ENCODE assay signal across 26 mouse cellular contexts in the genomic region with DNA sequence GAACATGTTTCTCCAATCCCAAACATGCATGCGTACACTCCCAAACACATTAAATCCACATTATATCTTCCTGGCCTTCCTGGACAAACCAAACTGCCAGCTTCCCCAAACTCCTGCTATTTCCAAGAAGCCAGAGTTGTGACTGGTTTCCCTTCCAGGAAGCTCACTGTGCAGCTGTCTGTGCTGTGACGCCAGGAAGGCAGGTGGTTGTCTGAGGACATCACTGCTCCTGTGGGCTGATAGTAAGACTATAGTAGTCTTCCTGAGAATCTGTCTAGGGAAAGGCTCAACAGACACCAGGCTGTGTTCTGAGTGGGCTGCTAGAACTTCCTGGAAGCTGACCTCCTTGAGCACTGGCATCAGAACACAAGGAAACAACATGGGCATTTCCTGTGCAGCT.
A peak's percentile ranks its signal among the peaks of the same experiment; 100 is the strongest.
DNase-seq lines count a peak whose midpoint lies in the region; ATAC-seq and TF ChIP-seq lines count a peak whose summit lies in the region.
"Had no signal": no experiment of that assay in that cellular context is flagged by ENCODE, and none has a peak within 500 bp of the region (broad histone marks: within the 10 kb centered on the region; RNA-seq: fewer than 3 reads in every experiment).

No protein-coding gene starts in this region.

- no peak overlapping the region for H3K4me3 ChIP-seq in layer of hippocampus, adult 2 months
- H3K4me3 ChIP-seq: embryonic facial prominence, embryonic 10.5 days; embryonic facial prominence, embryonic 15.5 days; forebrain, embryonic 13.5 days; gastrocnemius, adult 2 months; heart, embryonic 15.5 days; hindbrain, embryonic 13.5 days; left cerebral cortex, adult 2 months; limb, embryonic 12.5 days; midbrain, embryonic 13.5 days had no signal

- TF ChIP-seq CTCF in layer of hippocampus, adult 2 months (conservative IDR thresholded peaks at IDR 0.05): no peak

- ATAC-seq in frontal cortex, adult (ENCODE audit: low TSS enrichment): peak; percentile 55; the same call in 1 of the 2 replicates
- ATAC-seq: CD4-positive, CD25-positive, alpha-beta regulatory T cell, adult 4 months; forebrain, embryonic 13.5 days; intestine, embryonic 16.5 days; midbrain, embryonic 13.5 days had no signal

- DNase-seq in frontal cortex, postnatal 36 days (ENCODE audit: low spot score in 2 of 2): no peak
- peak; percentile 48 for DNase-seq in kidney, adult 9 months
- no peak for DNase-seq in kidney, adult 11 months
- peak; percentile 33 to 37 for DNase-seq in right cerebral cortex, postnatal 10 days (ENCODE audit: low spot score in 2 of 2)
- DNase-seq in right cerebral cortex, adult 2 months (ENCODE audit: low spot score in 2 of 2): no peak
- DNase-seq in layer of hippocampus, adult 2 months (ENCODE audit: low spot score in 2 of 2): no peak
- DNase-seq: adrenal gland, postnatal 25 days; cerebellum, adult 2 months; cerebellum, postnatal 25 days; gastrocnemius, adult 2 months; gastrocnemius, postnatal 36 days; heart, postnatal 4 days; retina, postnatal 1 day had no signal

- H3K27ac ChIP-seq in layer of hippocampus, adult 2 months: no peak overlapping the region
- H3K27ac ChIP-seq: embryonic facial prominence, embryonic 10.5 days; embryonic facial prominence, embryonic 15.5 days; forebrain, embryonic 13.5 days; gastrocnemius, adult 2 months; heart, embryonic 15.5 days; hindbrain, embryonic 13.5 days; left cerebral cortex, adult 2 months; limb, embryonic 12.5 days; macrophage; midbrain, embryonic 13.5 days; stomach, postnatal 0 days had no signal

Comparison
In these comparisons a context has a peak if more than half of its experiments do, and no peak if none do; other contexts are left out.
1. DNase-seq: peak in kidney, adult 9 months (single experiment) and right cerebral cortex, postnatal 10 days (2 of 2); none in frontal cortex, postnatal 36 days (0 of 2), kidney, adult 11 months (single experiment), right cerebral cortex, adult 2 months (0 of 2) and layer of hippocampus, adult 2 months (0 of 2).